Mouse (Mus musculus): ENCODE data around the gene Spata31d1a.

GRCm38 (mm10) chr13:59741096-59741495 lies 31.0 kb upstream of the Spata31d1a start:
- no peak for TF ChIP-seq CHD2 (IDR thresholded peaks at IDR 0.05; ENCODE audit: low read depth, low read length)
- no peak for TF ChIP-seq MAFK (IDR thresholded peaks at IDR 0.05; ENCODE audit: insufficient read depth, low read depth, low read length)
- TF ChIP-seq ZC3H11A (IDR thresholded peaks at IDR 0.05; ENCODE audit: borderline replicate concordance, low read depth, low read length): no peak
- TF ChIP-seq HCFC1 (IDR thresholded peaks at IDR 0.05; ENCODE audit: borderline replicate concordance, insufficient read depth, low read length): no peak
- no peak for TF ChIP-seq ZNF384 (IDR thresholded peaks at IDR 0.05; ENCODE audit: low read depth, low read length)

Measured in ES-E14 (cell line).